Mouse (Mus musculus): Measurements from ENCODE around the gene Cltb. TPM values are rescaled to one million over a fixed set of nuclear protein-coding genes. Genes with fewer than 3 reads are reported as not detected.
A peak's percentile ranks its signal among the peaks of the same experiment; 100 is the strongest.

Cltb gene
- polyA plus RNA-seq, 1 experiment from 2014 or later, result 177 TPM

- H3K36me3 ChIP-seq (replicated peaks; ENCODE audit: control insufficient read depth, insufficient read depth), result no peaks in the 10 kb centered on the region
- no peak overlapping the region for H3K4me2 ChIP-seq (replicated peaks)
- peaks cover 3% of the 10 kb centered on the region for H3K4me1 ChIP-seq (replicated peaks; ENCODE audit: control insufficient read depth, insufficient read depth, low read length)
- WGBS, result 73% methylated on average over 4 of the region's 4 CpGs
- no peak for DNase-seq (ENCODE audit: low spot score)
- no peaks in the 10 kb centered on the region for H3K9me3 ChIP-seq (ENCODE audit: control insufficient read depth, low read length)
- no peak overlapping the region for H3K27ac ChIP-seq
- H3K9ac ChIP-seq, result no peak overlapping the region
- ATAC-seq (ENCODE audit: low FRiP score), result no peak
- H3K27me3 ChIP-seq (ENCODE audit: control insufficient read depth, insufficient read depth, low read length), result no peaks in the 10 kb centered on the region
- H3K4me3 ChIP-seq (replicated peaks; ENCODE audit: low read length), result no peak overlapping the region
Observed at GRCm38 (mm10) chr13:54570736-54571135, 40.4 kb downstream of the Cltb start.

- Histone ChIP-seq H3K27ac (no peak overlapping the region), H3K4me2 (replicated peaks) (no peak overlapping the region), H3K36me3 (replicated peaks; ENCODE audit: control insufficient read depth, insufficient read depth) (no peaks in the 10 kb centered on the region), H3K4me1 (replicated peaks; ENCODE audit: control insufficient read depth, insufficient read depth, low read length) (peaks cover 3% of the 10 kb centered on the region), H3K27me3 (ENCODE audit: control insufficient read depth, insufficient read depth, low read length) (no peaks in the 10 kb centered on the region), H3K9me3 (ENCODE audit: control insufficient read depth, low read length) (no peaks in the 10 kb centered on the region), H3K9ac (no peak overlapping the region), H3K4me3 (replicated peaks; ENCODE audit: low read length) (no peak overlapping the region)
- DNase-seq (ENCODE audit: low spot score) (no peak), ATAC-seq (ENCODE audit: low FRiP score) (no peak)
- 43% methylated on average over 1 of the region's 1 CpGs for WGBS
Observed at GRCm38 (mm10) chr13:54569282-54569681, 41.9 kb downstream of the Cltb start.

- H3K9ac ChIP-seq, result no peak overlapping the region
- H3K27ac ChIP-seq, result no peak overlapping the region
- H3K27me3 ChIP-seq (ENCODE audit: control insufficient read depth, insufficient read depth, low read length), result no peaks in the 10 kb centered on the region
- DNase-seq (ENCODE audit: low spot score), result no peak
- WGBS, result 45% methylated on average over 5 of the region's 5 CpGs
- H3K9me3 ChIP-seq (ENCODE audit: control insufficient read depth, low read length), result no peaks in the 10 kb centered on the region
- ATAC-seq (ENCODE audit: low FRiP score), result no peak
- H3K4me1 ChIP-seq (replicated peaks; ENCODE audit: control insufficient read depth, insufficient read depth, low read length), result peaks cover 8% of the 10 kb centered on the region
- no peak overlapping the region for H3K4me3 ChIP-seq (replicated peaks; ENCODE audit: low read length)
- H3K36me3 ChIP-seq (replicated peaks; ENCODE audit: control insufficient read depth, insufficient read depth), result no peaks in the 10 kb centered on the region
- no peak overlapping the region for H3K4me2 ChIP-seq (replicated peaks)
Observed at GRCm38 (mm10) chr13:54568380-54568779, 42.8 kb downstream of the Cltb start.

DNA sequence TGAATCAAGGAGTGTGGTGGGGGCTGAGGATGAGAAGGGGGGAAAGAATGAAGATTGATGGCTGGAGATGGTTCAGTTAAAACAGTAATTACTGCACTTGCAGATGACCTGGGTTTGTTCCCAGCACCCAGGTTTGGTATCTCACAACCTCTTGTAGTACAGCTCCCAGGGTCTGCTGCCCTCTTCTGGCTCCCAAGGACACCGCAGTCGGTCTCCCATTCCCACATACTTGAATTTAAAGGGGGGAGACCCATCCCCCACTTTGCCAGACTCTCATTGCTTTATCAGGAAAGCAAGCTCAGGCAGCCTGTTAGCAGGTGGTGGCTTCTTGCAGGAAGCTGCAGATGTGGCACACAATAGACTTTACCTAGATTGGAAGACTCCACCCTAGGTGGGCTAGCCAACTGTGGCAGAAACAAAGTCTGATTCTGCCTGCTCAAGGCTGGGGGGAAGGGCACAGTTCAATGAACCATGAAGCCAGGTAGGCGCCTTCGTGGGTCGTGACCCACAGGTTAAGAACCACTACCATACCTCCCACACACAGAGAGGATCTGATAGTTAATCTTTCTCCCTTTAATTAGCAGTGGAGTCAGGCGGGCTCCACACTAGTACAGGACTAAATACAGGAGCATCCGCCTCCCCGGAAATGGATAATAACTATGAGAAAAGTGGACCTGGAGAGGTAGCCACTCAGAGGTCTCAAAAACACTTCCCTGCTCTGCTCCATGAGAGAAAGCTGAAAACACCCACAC is 45.4 kb downstream of the Cltb start:
- H3K36me3 ChIP-seq (replicated peaks; ENCODE audit: control insufficient read depth, insufficient read depth), result peaks cover 26% of the 10 kb centered on the region
- no peaks in the 10 kb centered on the region for H3K9me3 ChIP-seq (ENCODE audit: control insufficient read depth, low read length)
- peak overlapping the region; percentile 89 for H3K27ac ChIP-seq
- H3K27me3 ChIP-seq (ENCODE audit: control insufficient read depth, insufficient read depth, low read length), result no peaks in the 10 kb centered on the region
- peak overlapping the region; percentile 73 for H3K4me3 ChIP-seq (replicated peaks; ENCODE audit: low read length)
- H3K4me2 ChIP-seq (replicated peaks), result peak overlapping the region; percentile 84
- WGBS, result 47% methylated on average over 8 of the region's 8 CpGs
- H3K9ac ChIP-seq, result peak overlapping the region; percentile 97
- peak; percentile 44 for DNase-seq (ENCODE audit: low spot score)
- H3K4me1 ChIP-seq (replicated peaks; ENCODE audit: control insufficient read depth, insufficient read depth, low read length), result peaks cover 8% of the 10 kb centered on the region
- peak; percentile 59 for ATAC-seq (ENCODE audit: low FRiP score)

GRCm38 (mm10) chr13:54565201-54565581 is 46.0 kb downstream of the Cltb start, which contains the start of gene 4833439L19Rik:
Gene 4833439L19Rik (minus strand): TSS chr13:54565435.
- H3K36me3 ChIP-seq (replicated peaks; ENCODE audit: control insufficient read depth, insufficient read depth), result peaks cover 31% of the 10 kb centered on the region
- ATAC-seq (ENCODE audit: low FRiP score) (peak; percentile 96), DNase-seq (ENCODE audit: low spot score) (peak; percentile 97)
- H3K27me3 ChIP-seq (ENCODE audit: control insufficient read depth, insufficient read depth, low read length), result no peaks in the 10 kb centered on the region
- H3K9ac ChIP-seq, result peak within 1 kb of the TSS; percentile 97
- no peaks in the 10 kb centered on the region for H3K9me3 ChIP-seq (ENCODE audit: control insufficient read depth, low read length)
- peak within 1 kb of the TSS; percentile 89 for H3K27ac ChIP-seq
- peak within 1 kb of the TSS; percentile 73 for H3K4me3 ChIP-seq (replicated peaks; ENCODE audit: low read length)
- WGBS, result 0% methylated on average over 27 of the region's 27 CpGs
- peaks cover 8% of the 10 kb centered on the region for H3K4me1 ChIP-seq (replicated peaks; ENCODE audit: control insufficient read depth, insufficient read depth, low read length)
- peak within 1 kb of the TSS; percentile 84 for H3K4me2 ChIP-seq (replicated peaks)

GRCm38 (mm10) chr13:54564232-54565200 is 46.6 kb downstream of the Cltb start:
- Histone ChIP-seq H3K9me3 (ENCODE audit: control insufficient read depth, low read length) (no peaks in the 10 kb centered on the region), H3K9ac (peak overlapping the region; percentile 97), H3K4me1 (replicated peaks; ENCODE audit: control insufficient read depth, insufficient read depth, low read length) (peaks cover 8% of the 10 kb centered on the region), H3K4me3 (replicated peaks; ENCODE audit: low read length) (peak overlapping the region; percentile 73), H3K36me3 (replicated peaks; ENCODE audit: control insufficient read depth, insufficient read depth) (peaks cover 38% of the 10 kb centered on the region), H3K27me3 (ENCODE audit: control insufficient read depth, insufficient read depth, low read length) (no peaks in the 10 kb centered on the region), H3K4me2 (replicated peaks) (peak overlapping the region; percentile 84), H3K27ac (peak overlapping the region; percentile 89)
- DNase-seq (ENCODE audit: low spot score), result no peak
- 11% methylated on average over 45 of the region's 45 CpGs for WGBS
- ATAC-seq (ENCODE audit: low FRiP score), result peak; percentile 63

GRCm38 (mm10) chr13:54562562-54562961 is 48.6 kb downstream of the Cltb start:
- ATAC-seq (ENCODE audit: low FRiP score) (no peak), DNase-seq (ENCODE audit: low spot score) (no peak)
- Histone ChIP-seq H3K9ac (no peak overlapping the region), H3K4me2 (replicated peaks) (no peak overlapping the region), H3K27ac (no peak overlapping the region), H3K9me3 (ENCODE audit: control insufficient read depth, low read length) (no peaks in the 10 kb centered on the region), H3K36me3 (replicated peaks; ENCODE audit: control insufficient read depth, insufficient read depth) (peaks cover 58% of the 10 kb centered on the region), H3K4me1 (replicated peaks; ENCODE audit: control insufficient read depth, insufficient read depth, low read length) (peaks cover 8% of the 10 kb centered on the region), H3K4me3 (replicated peaks; ENCODE audit: low read length) (no peak overlapping the region), H3K27me3 (ENCODE audit: control insufficient read depth, insufficient read depth, low read length) (no peaks in the 10 kb centered on the region)
- 85% methylated on average over 7 of the region's 7 CpGs for WGBS

- H3K36me3 ChIP-seq (replicated peaks; ENCODE audit: control insufficient read depth, insufficient read depth), result peaks cover 77% of the 10 kb centered on the region
- no peak for ATAC-seq (ENCODE audit: low FRiP score)
Observed at GRCm38 (mm10) chr13:54560608-54561007, 50.5 kb downstream of the Cltb start.

GRCm38 (mm10) chr13:54559656-54560055 is 51.5 kb downstream of the Cltb start:
- DNase-seq (ENCODE audit: low spot score), result no peak
- ATAC-seq (ENCODE audit: low FRiP score), result no peak
- Histone ChIP-seq H3K36me3 (replicated peaks; ENCODE audit: control insufficient read depth, insufficient read depth) (peaks cover 87% of the 10 kb centered on the region), H3K27me3 (ENCODE audit: control insufficient read depth, insufficient read depth, low read length) (no peaks in the 10 kb centered on the region), H3K9me3 (ENCODE audit: control insufficient read depth, low read length) (no peaks in the 10 kb centered on the region), H3K9ac (no peak overlapping the region), H3K27ac (no peak overlapping the region), H3K4me2 (replicated peaks) (no peak overlapping the region), H3K4me1 (replicated peaks; ENCODE audit: control insufficient read depth, insufficient read depth, low read length) (peaks cover 8% of the 10 kb centered on the region), H3K4me3 (replicated peaks; ENCODE audit: low read length) (no peak overlapping the region)
- 96% methylated on average over 2 of the region's 2 CpGs for WGBS

More at GRCm38 (mm10) chr13:54560608-54561007, 50.5 kb downstream of the Cltb start:
- Histone ChIP-seq H3K9me3 (ENCODE audit: control insufficient read depth, low read length) (no peaks in the 10 kb centered on the region), H3K27me3 (ENCODE audit: control insufficient read depth, insufficient read depth, low read length) (no peaks in the 10 kb centered on the region), H3K9ac (no peak overlapping the region), H3K4me3 (replicated peaks; ENCODE audit: low read length) (no peak overlapping the region), H3K4me1 (replicated peaks; ENCODE audit: control insufficient read depth, insufficient read depth, low read length) (peaks cover 8% of the 10 kb centered on the region), H3K4me2 (replicated peaks) (no peak overlapping the region), H3K27ac (no peak overlapping the region)
- DNase-seq (ENCODE audit: low spot score), result no peak
- WGBS, result 92% methylated on average over 7 of the region's 7 CpGs
